Mouse (Mus musculus) regulatory T cell (primary cell): ENCODE measurements around the gene Vmn1r104.
"Not testable (repeated sequence)": the region's sequence is repeated elsewhere in the genome, so short reads cannot be mapped to it uniquely, and the experiment has no call there.

Source experiments
- in situ Hi-C: fragments of 300-600 bp; cut with MboI, MseI; formaldehyde crosslinking; loops from one replicate; pipeline ENCODE4 v1.15.1; 2025; ENCODE audit warnings: high pct_unique_total_duplicates

Vmn1r104 gene

GRCm38 (mm10) chr7:20533537-20533936, at the start of gene Vmn1r104:
Vmn1r104 (plus strand) TSS chr7:20533837.
- in situ Hi-C loops, result loop anchor here (25.0 kb wide), 1 partner anchor 729 kb away; the partner anchor contains the start of genes Vmn1r124 and Vmn1r125

DNA sequence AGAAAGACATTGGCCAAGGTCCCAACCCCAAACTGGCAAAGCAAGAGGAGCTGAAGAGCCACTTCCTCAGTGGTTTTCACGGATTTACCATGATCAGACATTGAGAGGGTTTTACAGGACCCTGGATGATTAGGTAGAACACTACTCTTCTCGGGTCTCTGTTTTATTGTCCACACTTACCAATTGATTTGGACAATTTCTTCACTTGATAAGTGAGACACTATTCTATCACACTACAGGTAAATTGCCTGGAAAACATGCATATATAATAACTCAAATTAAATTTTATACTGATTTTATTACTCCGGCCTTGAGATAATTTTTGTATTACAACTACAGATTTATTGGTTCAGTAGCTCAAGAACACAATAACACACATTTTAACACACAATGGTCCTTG, 23.2 kb upstream of the Vmn1r104 start, which contains the start of gene Vmn1r103:
TSS of gene Vmn1r103 (minus strand) at position 101 of the 400 bp plus-strand sequence.
- in situ Hi-C loops, result not testable (repeated sequence)

- in situ Hi-C loops, result loop anchor here (25.0 kb wide), 1 partner anchor 717 kb away; the partner anchor contains the start of genes Vmn1r124 and Vmn1r125
Measured at GRCm38 (mm10) chr7:20545657-20546056, 12.0 kb downstream of the Vmn1r104 start, which contains the start of gene Gm5726. Gm5726 (minus strand) TSS chr7:20545757.

- in situ Hi-C loops, result not testable (repeated sequence)
Measured at GRCm38 (mm10) chr7:20576141-20576540, 42.5 kb downstream of the Vmn1r104 start, which contains the start of gene Gm4141. Gm4141 (minus strand) TSS chr7:20576241.
